Mouse (Mus musculus) ES-E14 (cell line): ENCODE data around the gene Cep170.

Source experiments
- ZC3H11A ChIP-seq: IDR thresholded peaks from 2 replicates; pipeline ENCODE4 v1.6.1; 2012; ENCODE audit warnings: low read depth, mild to moderate bottlenecking, inconsistent platforms, low read length, borderline replicate concordance
- ZNF384 ChIP-seq: IDR thresholded peaks from 2 replicates; pipeline ENCODE4 v1.6.1; 2012; ENCODE audit warnings: low read depth, low read length, inconsistent platforms

GRCm38 (mm10) chr1:176691101-176691500, 122.8 kb downstream of the Cep170 start:
- TF ChIP-seq ZNF384 (no peak), ZC3H11A (no peak)
